Mouse (Mus musculus): ENCODE measurements around the gene Usb1. TPM values are rescaled to one million over a fixed set of nuclear protein-coding genes. Genes with fewer than 3 reads are reported as not detected.

The Usb1 gene
- polyA plus RNA-seq, 1 experiment from 2014 or later, result 37.8 TPM

- POLR2A ChIA-PET, result no interaction called here
- no peak for ATAC-seq
- in situ Hi-C loops (cut with MboI; ENCODE audit: low pct_unique_long_range_greater_than_20kb), result no loop called here
Measured at GRCm38 (mm10) chr8:95314707-95315106, 17.4 kb upstream of the Usb1 start.

GRCm38 (mm10) chr8:95315350-95315749 is 16.7 kb upstream of the Usb1 start:
- in situ Hi-C loops (cut with MboI; ENCODE audit: low pct_unique_long_range_greater_than_20kb), result no loop called here
- ChIA-PET CTCF (no interaction called here), POLR2A (no interaction called here)
- DNase-seq (ENCODE audit: low read depth, low spot score) (no peak), ATAC-seq (no peak)
- peaks cover 5% of the 10 kb centered on the region for H3K27me3 ChIP-seq
- TF ChIP-seq CTCF (IDR thresholded peaks at IDR 0.05), result no peak

More at GRCm38 (mm10) chr8:95314707-95315106, 17.4 kb upstream of the Usb1 start:
- CTCF ChIA-PET, result no interaction called here
- TF ChIP-seq CTCF (IDR thresholded peaks at IDR 0.05), result no peak
- DNase-seq (ENCODE audit: low read depth, low spot score), result no peak
- peaks cover 5% of the 10 kb centered on the region for H3K27me3 ChIP-seq

GRCm38 (mm10) chr8:95320224-95321139 is 11.6 kb upstream of the Usb1 start:
- ChIA-PET CTCF (no interaction called here), POLR2A (no interaction called here)
- in situ Hi-C loops (cut with MboI; ENCODE audit: low pct_unique_long_range_greater_than_20kb), result no loop called here
- no peaks in the 10 kb centered on the region for H3K27me3 ChIP-seq
- ATAC-seq (peak; percentile 38), DNase-seq (ENCODE audit: low read depth, low spot score) (no peak)
- no peak for TF ChIP-seq CTCF (IDR thresholded peaks at IDR 0.05)

DNA sequence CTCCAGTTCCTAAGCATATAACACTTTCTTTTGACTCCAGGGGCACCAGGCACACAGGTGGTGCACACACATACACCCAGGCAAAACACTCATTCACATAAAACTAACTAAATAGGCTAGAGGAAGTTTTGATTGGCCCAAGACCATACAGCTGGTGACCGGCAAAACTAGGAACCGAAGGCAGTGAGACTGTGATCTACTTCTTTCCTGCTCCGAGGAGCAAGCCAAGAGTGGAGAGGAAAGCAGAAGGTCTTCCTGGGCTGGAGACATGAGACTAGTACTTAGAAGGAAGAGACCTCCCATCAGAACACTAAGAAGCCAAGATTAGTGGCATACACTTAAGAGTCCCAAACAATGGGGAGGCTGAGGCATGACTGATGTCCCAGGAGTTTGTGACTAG is 8.9 kb upstream of the Usb1 start:
- DNase-seq (ENCODE audit: low read depth, low spot score), result no peak
- CTCF ChIA-PET, result interaction anchor here (1.0 to 1.3 kb wide), 2 partner anchors 10 to 68 kb away, joined by 3 read pairs; no protein-coding TSS in a partner anchor
- in situ Hi-C loops (cut with MboI; ENCODE audit: low pct_unique_long_range_greater_than_20kb), result no loop called here
- no peak for ATAC-seq
- POLR2A ChIA-PET, result interaction anchor here (0.5 kb wide), 1 partner anchor 62 kb away, joined by 4 read pairs; no protein-coding TSS in a partner anchor
- no peak for TF ChIP-seq CTCF (IDR thresholded peaks at IDR 0.05)
- H3K27me3 ChIP-seq, result no peaks in the 10 kb centered on the region

GRCm38 (mm10) chr8:95324646-95325045 is 7.4 kb upstream of the Usb1 start:
- DNase-seq (ENCODE audit: low read depth, low spot score), result no peak
- no peak for TF ChIP-seq CTCF (IDR thresholded peaks at IDR 0.05)
- POLR2A ChIA-PET, result no interaction called here
- CTCF ChIA-PET, result interaction anchor here (1.4 kb wide), 1 partner anchor 22 kb away, joined by 3 read pairs; no protein-coding TSS in a partner anchor
- ATAC-seq, result no peak
- in situ Hi-C loops (cut with MboI; ENCODE audit: low pct_unique_long_range_greater_than_20kb), result loop anchor here (25.0 kb wide), 1 partner anchor 363 kb away; the partner anchor contains the start of gene Ndrg4
- no peaks in the 10 kb centered on the region for H3K27me3 ChIP-seq

DNA sequence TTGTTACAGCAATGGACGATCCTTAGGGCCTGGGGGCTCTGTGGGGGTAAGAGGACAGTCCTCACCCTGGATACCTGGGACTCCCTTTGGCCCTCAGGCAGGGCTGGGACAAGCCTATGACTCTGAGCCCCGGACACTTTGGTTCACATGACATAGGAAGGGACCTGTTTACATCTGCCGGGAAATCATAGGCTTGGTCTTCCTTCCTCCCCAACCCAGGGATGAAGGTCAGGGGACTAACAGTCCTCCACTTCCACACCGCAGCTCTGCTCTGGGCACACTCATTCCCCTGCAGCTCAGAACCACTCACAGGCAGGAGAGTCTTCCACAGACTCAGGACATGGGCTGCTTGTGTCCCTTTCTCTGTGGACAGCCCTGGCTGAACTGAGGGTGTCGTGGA is 5.3 kb upstream of the Usb1 start:
- TF ChIP-seq CTCF (IDR thresholded peaks at IDR 0.05), result no peak
- ATAC-seq, result no peak
- no peaks in the 10 kb centered on the region for H3K27me3 ChIP-seq
- ChIA-PET CTCF (no interaction called here), POLR2A (no interaction called here)
- DNase-seq (ENCODE audit: low read depth, low spot score), result no peak
- in situ Hi-C loops (cut with MboI; ENCODE audit: low pct_unique_long_range_greater_than_20kb), result loop anchor here (25.0 kb wide), 1 partner anchor 360 kb away; the partner anchor contains the start of gene Ndrg4

DNA sequence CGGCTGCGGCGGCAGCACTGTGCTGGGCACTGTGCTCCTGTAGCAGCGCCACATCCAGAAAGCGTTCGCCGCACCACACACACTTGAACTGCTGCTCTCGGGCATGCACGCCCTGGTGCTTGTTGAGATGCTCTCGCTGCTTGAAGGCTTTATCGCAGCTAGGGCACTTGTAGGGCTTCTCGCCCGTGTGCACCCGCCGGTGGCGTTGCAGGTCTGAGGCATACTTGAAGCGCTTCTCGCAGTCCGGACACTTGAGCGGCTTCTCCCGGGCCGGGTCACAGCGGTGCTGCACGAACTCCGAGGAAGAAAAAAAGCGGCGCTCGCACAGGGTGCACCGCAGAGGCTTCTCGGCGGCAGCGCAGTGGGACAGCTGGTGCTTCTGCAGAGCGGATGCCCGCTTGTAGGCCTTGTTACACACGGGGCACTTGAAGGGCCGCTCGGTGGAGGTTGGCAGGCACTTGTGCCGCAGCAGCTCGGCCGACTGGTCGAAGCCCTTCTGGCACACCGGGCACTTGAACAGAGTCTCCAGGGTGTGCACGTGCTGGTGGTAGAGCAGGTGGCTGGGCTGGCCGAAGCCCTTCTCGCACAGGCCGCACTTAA is 4.1 kb upstream of the Usb1 start:
- ChIA-PET CTCF (no interaction called here), POLR2A (no interaction called here)
- no peaks in the 10 kb centered on the region for H3K27me3 ChIP-seq
- in situ Hi-C loops (cut with MboI; ENCODE audit: low pct_unique_long_range_greater_than_20kb), result loop anchor here (25.0 kb wide), 1 partner anchor 359 kb away; the partner anchor contains the start of gene Ndrg4
- DNase-seq (ENCODE audit: low read depth, low spot score) (no peak), ATAC-seq (no peak)
- TF ChIP-seq CTCF (IDR thresholded peaks at IDR 0.05), result no peak

- CTCF ChIA-PET, result interaction anchor here (1.0 to 1.2 kb wide), 4 partner anchors 11 to 100 kb away, joined by 3 to 4 read pairs (median 4); no protein-coding TSS in a partner anchor
Measured at GRCm38 (mm10) chr8:95330367-95330766, 1.7 kb upstream of the Usb1 start.

GRCm38 (mm10) chr8:95331156-95331719 is 846 bp upstream of the Usb1 start:
- DNase-seq (ENCODE audit: low read depth, low spot score) (no peak), ATAC-seq (peak; percentile 32)
- H3K27me3 ChIP-seq, result no peaks in the 10 kb centered on the region
- ChIA-PET POLR2A (interaction anchor here (1.6 kb wide), 1 partner anchor 103 kb away, joined by 4 read pairs; no protein-coding TSS in a partner anchor), CTCF (interaction anchor here (1.0 to 1.4 kb wide), 6 partner anchors 10 to 99 kb away, joined by 3 to 5 read pairs (median 3); no protein-coding TSS in a partner anchor)
- in situ Hi-C loops (cut with MboI; ENCODE audit: low pct_unique_long_range_greater_than_20kb), result loop anchor here (25.0 kb wide), 1 partner anchor 356 kb away; the partner anchor contains the start of gene Ndrg4
- TF ChIP-seq CTCF (IDR thresholded peaks at IDR 0.05), result no peak

More at GRCm38 (mm10) chr8:95330367-95330766, 1.7 kb upstream of the Usb1 start:
- TF ChIP-seq CTCF (IDR thresholded peaks at IDR 0.05), result no peak
- ATAC-seq (no peak), DNase-seq (ENCODE audit: low read depth, low spot score) (no peak)
- H3K27me3 ChIP-seq, result no peaks in the 10 kb centered on the region
- in situ Hi-C loops (cut with MboI; ENCODE audit: low pct_unique_long_range_greater_than_20kb), result loop anchor here (25.0 kb wide), 1 partner anchor 357 kb away; the partner anchor contains the start of gene Ndrg4
- POLR2A ChIA-PET, result no interaction called here

Measured in Patski (cell line).